Mouse (Mus musculus) hindbrain, postnatal 0 days (tissue): ENCODE data around the gene Oxct1. TPM values are rescaled to one million over a fixed set of nuclear protein-coding genes. Genes with fewer than 3 reads are reported as not detected.

Experiments used
- ATAC-seq: fragments of 200-750 bp; cut with Nextera tagmentation; 2 replicates; pipeline ENCODE4 v1.8.0; 2017; ENCODE audit warnings: mild to moderate bottlenecking, moderate TSS enrichment, moderate library complexity
- DNase-seq: peaks from one replicate; pipeline ENCODE4 v3.0.0-alpha.2; 2015; ENCODE audit warnings: low spot score
- H3K27ac ChIP-seq: fragments of 300-500 bp; sonication (generic); 2 replicates; pipeline ENCODE4 v1.5.1; 2014; ENCODE audit warnings: mild to moderate bottlenecking
- H3K27me3 ChIP-seq: fragments of 300-500 bp; sonication (generic); 2 replicates; pipeline ENCODE4 v1.6.1; 2014; ENCODE audit warnings: low read length, mixed read lengths; ENCODE audit not compliant: insufficient read depth
- H3K36me3 ChIP-seq: fragments of 300-500 bp; sonication (generic); 2 replicates; pipeline ENCODE4 v1.6.1; 2014; ENCODE audit warnings: low read length, mixed read lengths; ENCODE audit not compliant: insufficient read depth
- H3K4me1 ChIP-seq: fragments of 300-500 bp; sonication (generic); 2 replicates; pipeline ENCODE4 v1.6.1; 2014; ENCODE audit warnings: antibody characterized with exemption, low read length, mixed read lengths; ENCODE audit not compliant: insufficient read depth
- H3K4me2 ChIP-seq: fragments of 300-500 bp; sonication (generic); 2 replicates; pipeline ENCODE4 v1.6.1; 2014; ENCODE audit warnings: low read depth, mild to moderate bottlenecking, low read length, moderate library complexity, mixed read lengths
- H3K4me3 ChIP-seq: fragments of 300-500 bp; sonication (generic); 2 replicates; pipeline ENCODE4 v1.5.1; 2014; ENCODE audit warnings: low read length
- H3K9ac ChIP-seq: fragments of 300-500 bp; sonication (generic); replicated peaks from 2 replicates; pipeline ENCODE4 v1.6.1; 2014; ENCODE audit warnings: mild to moderate bottlenecking, low read length, moderate library complexity, mixed read lengths
- H3K9me3 ChIP-seq: fragments of 300-500 bp; sonication (generic); 2 replicates; pipeline ENCODE4 v1.6.1; 2016; ENCODE audit warnings: low read length, mixed read lengths
- CTCF ChIP-seq: IDR thresholded peaks from 2 replicates; pipeline ENCODE4 v1.5.1; 2016; ENCODE audit warnings: antibody characterized with exemption, control low read depth, low read depth
- WGBS: fragments of 180-500 bp; shearing (Covaris S2); extraction: QIAGEN DNeasy Blood & Tissue Kit; methylation state at CpG from one replicate; pipeline ENCODE4 v1.1.7; 2014; 5-methylcytosine and 5-hydroxymethylcytosine counted together
- polyA plus RNA-seq: library from polyadenylated mRNA; unstranded; fragments of >200 nt; fragmentation: Nextera tagmentation; extraction: Ambion mirVana; gene quantifications from 2 replicates; pipeline ENCODE4 v1.2.1, GENCODE M21; 2015
- total RNA-seq: library from RNA; depleted of rRNA; stranded (reverse); fragments of >200 nt; gene quantifications from 2 replicates; pipeline ENCODE4 v1.2.3, GENCODE M21; 2014; rRNA removed

Oxct1 gene
- total and polyA plus RNA-seq, 2 experiments from 2014 or later = 226 to 457 TPM

DNA sequence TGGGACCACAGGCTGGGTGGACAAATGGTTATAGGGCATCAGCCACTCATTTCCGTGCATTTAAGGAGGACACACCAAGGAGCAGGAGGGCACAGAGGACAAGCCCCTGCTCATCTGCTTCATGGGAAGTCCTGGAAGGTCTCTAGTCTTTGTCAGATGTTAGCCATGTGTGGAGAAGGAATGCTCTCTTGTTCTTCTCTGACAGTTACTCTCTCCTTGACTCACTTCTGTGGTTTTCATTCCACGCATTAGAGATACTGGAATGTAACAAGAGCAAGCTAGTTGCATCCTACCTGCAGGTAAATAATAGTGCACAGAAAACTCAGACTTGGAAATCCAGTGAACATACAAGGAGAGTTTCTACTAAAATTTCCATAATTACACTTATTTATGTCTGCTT is 121.5 kb downstream of the Oxct1 start:
- TF ChIP-seq CTCF = no peak
- Histone ChIP-seq H3K4me3 (no peak overlapping the region), H3K27me3 (no peaks in the 10 kb centered on the region), H3K9ac (no peak overlapping the region), H3K9me3 (no peaks in the 10 kb centered on the region), H3K4me2 (no peak overlapping the region), H3K4me1 (no peaks in the 10 kb centered on the region), H3K27ac (no peak overlapping the region), H3K36me3 (peaks cover 10% of the 10 kb centered on the region; the same call in 1 of the 2 replicates)
- no peak for ATAC-seq
- 88% methylated on average over 2 of the region's 2 CpGs for WGBS
- no peak for DNase-seq

DNA sequence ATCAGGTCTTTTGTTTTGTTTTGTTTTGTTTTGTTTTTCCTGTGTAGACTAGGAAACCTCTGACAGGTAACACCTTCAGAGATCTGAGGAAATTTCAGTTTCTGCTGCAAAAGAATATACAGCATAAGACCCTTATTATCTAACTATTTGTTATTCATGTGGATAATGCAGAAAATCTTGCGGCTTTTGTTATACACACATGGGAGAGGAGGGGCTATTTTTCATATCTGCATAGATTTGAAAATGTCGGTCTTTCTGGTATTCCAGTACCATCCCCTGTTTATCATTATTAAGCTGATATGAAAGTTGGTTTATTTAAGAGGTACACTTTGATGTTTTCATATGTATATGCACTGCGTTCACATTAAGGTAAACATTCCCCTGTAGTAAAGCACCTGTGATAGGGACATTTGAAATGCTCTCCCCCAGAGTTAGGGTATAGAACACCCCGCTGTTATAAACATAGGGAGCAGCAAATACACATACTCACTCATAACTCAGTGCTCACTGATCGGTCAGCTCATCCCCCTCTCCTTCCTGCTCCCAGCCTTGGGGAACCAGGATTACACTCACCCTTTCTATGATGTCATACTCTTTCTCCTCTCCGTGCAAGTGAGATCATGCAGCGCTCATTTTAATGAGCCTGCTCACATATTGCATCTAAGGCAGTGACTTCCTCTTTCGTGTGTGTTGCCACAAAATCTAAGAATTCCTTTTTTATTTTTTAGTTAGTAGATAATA is 122.6 kb downstream of the Oxct1 start:
- H3K27ac ChIP-seq = no peak overlapping the region
- WGBS = 86% methylated on average over 8 of the region's 8 CpGs
- ATAC-seq = no peak

DNA sequence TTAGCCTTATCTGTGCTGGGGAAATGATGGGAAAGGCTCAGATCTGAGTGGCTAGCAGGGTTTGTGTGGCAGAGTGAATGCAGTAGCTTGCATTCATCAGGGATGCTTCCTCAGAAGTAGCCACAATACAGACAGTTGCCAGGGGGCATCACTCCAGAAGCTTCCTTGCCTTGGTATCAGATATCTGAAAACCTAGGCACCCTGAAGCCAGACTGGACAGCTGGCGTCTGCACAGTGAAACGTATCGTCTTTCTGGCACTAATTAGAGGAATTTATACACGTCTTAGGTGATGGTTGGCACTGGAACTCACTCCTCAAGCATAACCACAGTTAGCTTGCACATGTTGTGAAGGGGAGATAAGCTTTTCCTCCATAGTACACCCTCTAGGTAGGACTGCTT is 128.5 kb downstream of the Oxct1 start:
- TF ChIP-seq CTCF = no peak
- ATAC-seq (no peak), DNase-seq (no peak)
- Histone ChIP-seq H3K9ac (no peak overlapping the region), H3K4me1 (no peaks in the 10 kb centered on the region), H3K27ac (no peak overlapping the region), H3K27me3 (no peaks in the 10 kb centered on the region), H3K4me2 (no peak overlapping the region), H3K9me3 (no peaks in the 10 kb centered on the region), H3K36me3 (peaks cover 16% of the 10 kb centered on the region; the same call in 1 of the 2 replicates), H3K4me3 (no peak overlapping the region)
- WGBS = 77% methylated on average over 4 of the region's 4 CpGs

More for the DNA sequence above, 122.6 kb downstream of the Oxct1 start:
- Histone ChIP-seq H3K4me1 (no peaks in the 10 kb centered on the region), H3K9ac (no peak overlapping the region), H3K4me3 (no peak overlapping the region), H3K27me3 (no peaks in the 10 kb centered on the region), H3K36me3 (peaks cover 10% of the 10 kb centered on the region; the same call in 1 of the 2 replicates), H3K9me3 (no peaks in the 10 kb centered on the region), H3K4me2 (no peak overlapping the region)
- DNase-seq = no peak
- TF ChIP-seq CTCF = no peak

DNA sequence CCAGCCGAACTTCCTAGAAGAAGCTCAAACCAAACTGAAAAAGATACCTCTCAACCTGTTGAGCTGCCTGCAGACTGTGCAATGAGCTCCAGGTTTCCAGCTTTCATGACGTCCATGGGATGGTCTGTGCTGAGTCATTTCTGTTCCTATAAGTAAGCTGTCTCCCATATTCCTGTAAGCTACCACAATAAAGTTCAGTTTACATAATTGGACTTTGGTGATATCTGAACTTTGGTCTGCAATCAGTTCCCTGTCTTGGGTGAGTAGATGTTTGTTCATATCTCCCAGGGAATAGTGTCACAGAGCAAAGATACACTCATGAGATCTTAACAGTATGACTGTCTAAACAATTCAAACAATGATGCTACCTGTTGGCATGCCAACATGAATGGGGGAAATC is 141.8 kb downstream of the Oxct1 start:
- ATAC-seq (no peak), DNase-seq (no peak)
- Histone ChIP-seq H3K27me3 (no peaks in the 10 kb centered on the region), H3K4me2 (no peak overlapping the region), H3K9me3 (peaks cover 4% of the 10 kb centered on the region; the same call in 1 of the 2 replicates), H3K27ac (no peak overlapping the region), H3K9ac (no peak overlapping the region), H3K4me1 (no peaks in the 10 kb centered on the region), H3K36me3 (no peaks in the 10 kb centered on the region), H3K4me3 (no peak overlapping the region)
- TF ChIP-seq CTCF = no peak
- WGBS = 81% methylated on average over 2 of the region's 2 CpGs

DNA sequence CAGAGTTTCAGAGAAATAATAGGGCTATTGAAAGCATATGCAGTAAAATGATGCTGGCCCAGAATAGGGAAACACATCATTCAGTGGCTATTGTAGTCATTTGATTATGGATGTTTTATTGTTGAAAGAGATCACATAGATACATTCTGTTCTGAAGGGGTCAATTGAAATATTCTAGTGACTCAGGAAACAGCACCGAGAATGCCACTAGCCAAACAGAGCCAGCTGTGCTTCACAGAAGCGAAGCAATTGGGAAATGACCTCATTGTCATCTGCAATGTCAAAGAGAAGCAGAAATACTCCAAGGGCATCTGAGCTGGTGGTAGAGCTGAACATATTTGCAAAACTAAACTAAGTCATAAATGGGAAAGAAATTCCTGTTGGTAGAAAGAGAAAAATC is 145.4 kb downstream of the Oxct1 start:
- H3K4me2 ChIP-seq = no peak overlapping the region
- H3K9me3 ChIP-seq = peaks cover 6% of the 10 kb centered on the region; the same call in 1 of the 2 replicates
- no peak overlapping the region for H3K9ac ChIP-seq
- DNase-seq (no peak), ATAC-seq (no peak)
- H3K4me1 ChIP-seq = no peaks in the 10 kb centered on the region
- H3K36me3 ChIP-seq = no peaks in the 10 kb centered on the region
- H3K27me3 ChIP-seq = no peaks in the 10 kb centered on the region
- H3K4me3 ChIP-seq = no peak overlapping the region
- no peak for TF ChIP-seq CTCF
- WGBS = 52% methylated on average over 2 of the region's 2 CpGs
- no peak overlapping the region for H3K27ac ChIP-seq

DNA sequence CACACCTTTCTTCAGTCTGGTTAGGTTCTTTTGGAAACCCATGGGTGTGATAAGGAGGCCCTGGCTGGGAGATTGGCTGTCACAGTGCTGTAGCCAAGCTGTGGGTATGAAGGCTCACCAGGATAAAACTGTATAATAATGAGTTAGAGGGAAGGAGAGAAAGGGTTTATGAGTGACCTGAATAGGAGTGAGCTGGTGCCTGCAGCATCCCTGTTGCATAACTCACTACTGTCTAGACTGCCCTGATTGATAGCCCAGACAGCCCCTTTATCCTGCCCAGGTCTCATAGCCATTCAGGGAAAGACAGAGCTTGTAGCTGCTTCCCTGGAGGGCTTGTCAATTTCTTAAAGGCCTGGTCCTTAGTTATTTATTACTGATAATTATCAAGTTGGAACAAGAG is 171.7 kb downstream of the Oxct1 start:
- Histone ChIP-seq H3K27me3 (no peaks in the 10 kb centered on the region), H3K27ac (no peak overlapping the region), H3K4me2 (no peak overlapping the region), H3K4me3 (no peak overlapping the region), H3K9ac (no peak overlapping the region), H3K9me3 (no peaks in the 10 kb centered on the region), H3K36me3 (no peaks in the 10 kb centered on the region), H3K4me1 (no peaks in the 10 kb centered on the region)
- ATAC-seq (no peak), DNase-seq (no peak)
- TF ChIP-seq CTCF = no peak

Other genes with a start within 250 kb of the Oxct1 start
- 12.6 and 14.7 TPM in 2 replicates for gene Fbxo4, start 46.8 kb upstream of the Oxct1 start, total RNA-seq
- gene Fbxo4, start 46.8 kb upstream of the Oxct1 start, polyA plus RNA-seq = 11.2 and 11.7 TPM in 2 replicates
- 30.0 and 30.2 TPM in 2 replicates for gene AW549877, start 30.6 kb upstream of the Oxct1 start, total RNA-seq
- 23.6 and 26.2 TPM in 2 replicates for gene AW549877, start 30.6 kb upstream of the Oxct1 start, polyA plus RNA-seq